Mouse (Mus musculus) lung, postnatal 36 days (tissue): ENCODE measurements around the gene Mcrip1.
"Not testable (repeated sequence)": the region's sequence is repeated elsewhere in the genome, so short reads cannot be mapped to it uniquely, and the experiment has no call there.

Experiments used
- DNase-seq: peaks from one replicate; pipeline ENCODE4 v3.0.0; 2022; ENCODE audit warnings: mixed read lengths

Gene Mcrip1

DNA sequence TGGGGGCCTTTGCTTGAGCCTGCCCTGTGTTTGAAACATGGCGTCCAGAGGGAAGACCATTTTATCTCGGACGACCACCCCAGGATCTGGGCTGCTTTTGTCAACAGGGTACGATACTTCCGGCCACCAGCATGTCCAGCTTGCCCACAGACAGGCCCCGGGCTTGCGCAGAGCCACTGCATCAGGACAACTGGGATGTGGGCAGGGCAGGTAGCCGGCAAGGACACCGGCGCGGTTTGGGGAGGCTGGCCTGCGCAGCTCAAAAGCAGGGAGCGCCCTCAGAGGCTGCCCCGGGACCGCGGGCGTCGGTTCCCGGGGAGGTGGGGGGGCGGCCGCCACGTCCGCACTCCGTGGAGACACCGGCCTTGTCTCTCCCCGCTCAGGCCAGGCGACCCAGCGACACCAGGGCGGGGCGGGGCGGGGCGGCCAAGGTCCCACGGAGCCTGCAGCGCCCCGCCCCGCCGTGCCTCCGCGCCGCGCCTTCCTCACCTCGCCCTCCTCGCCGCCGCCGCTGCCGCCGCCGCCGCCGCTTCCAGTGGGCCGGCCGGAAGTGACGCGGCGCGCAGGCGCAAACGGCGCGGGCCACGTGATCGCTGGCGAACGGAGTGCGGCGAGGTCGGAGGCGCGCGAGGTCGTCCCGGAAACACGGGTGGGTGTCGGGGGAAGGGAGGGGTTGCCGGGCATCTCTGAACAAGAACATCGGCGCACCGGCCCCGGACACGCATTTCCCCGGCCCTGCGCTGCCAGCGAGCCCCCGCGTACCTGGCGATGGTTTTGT is at the start of gene Mcrip1:
Gene Mcrip1, minus strand, starts transcription at position 560 of the 778 bp plus-strand sequence.
- DNase-seq: peak; percentile 95

DNA sequence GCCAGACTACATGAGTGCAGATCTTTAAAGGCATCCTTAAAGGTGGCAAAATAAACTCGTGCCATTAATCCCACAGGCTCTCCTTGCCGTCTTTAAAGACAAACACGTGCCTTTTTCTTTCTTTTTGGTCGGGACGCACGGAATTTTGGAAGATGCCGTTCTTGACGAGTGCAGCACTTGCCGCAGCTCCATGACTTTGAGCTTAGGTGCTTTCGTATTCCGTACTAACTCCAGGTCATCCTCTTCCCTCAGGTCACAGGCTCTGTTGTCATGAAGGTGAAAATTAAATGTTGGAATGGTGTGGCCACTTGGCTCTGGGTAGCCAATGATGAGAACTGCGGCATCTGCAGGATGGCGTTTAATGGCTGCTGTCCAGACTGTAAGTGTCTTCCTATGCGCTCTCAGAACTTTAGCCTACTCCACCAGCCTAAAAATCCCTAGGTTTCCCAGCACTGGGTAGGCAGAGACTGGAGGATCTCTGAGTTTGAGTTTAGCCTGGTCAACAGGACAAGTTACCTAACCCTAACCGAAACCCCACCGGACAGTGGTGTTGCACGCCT is 49.5 kb upstream of the Mcrip1 start:
- DNase-seq: no peak

- peak; percentile 95 for DNase-seq
These were observed 48.9 kb upstream of the Mcrip1 start, which contains the start of the genes Alyref and Anapc11 for GRCm38 (mm10) chr11:120598283-120598989. TSS of gene Alyref (minus strand) at chr11:120598365. TSS of gene Anapc11 (plus strand) at chr11:120598421.

DNA sequence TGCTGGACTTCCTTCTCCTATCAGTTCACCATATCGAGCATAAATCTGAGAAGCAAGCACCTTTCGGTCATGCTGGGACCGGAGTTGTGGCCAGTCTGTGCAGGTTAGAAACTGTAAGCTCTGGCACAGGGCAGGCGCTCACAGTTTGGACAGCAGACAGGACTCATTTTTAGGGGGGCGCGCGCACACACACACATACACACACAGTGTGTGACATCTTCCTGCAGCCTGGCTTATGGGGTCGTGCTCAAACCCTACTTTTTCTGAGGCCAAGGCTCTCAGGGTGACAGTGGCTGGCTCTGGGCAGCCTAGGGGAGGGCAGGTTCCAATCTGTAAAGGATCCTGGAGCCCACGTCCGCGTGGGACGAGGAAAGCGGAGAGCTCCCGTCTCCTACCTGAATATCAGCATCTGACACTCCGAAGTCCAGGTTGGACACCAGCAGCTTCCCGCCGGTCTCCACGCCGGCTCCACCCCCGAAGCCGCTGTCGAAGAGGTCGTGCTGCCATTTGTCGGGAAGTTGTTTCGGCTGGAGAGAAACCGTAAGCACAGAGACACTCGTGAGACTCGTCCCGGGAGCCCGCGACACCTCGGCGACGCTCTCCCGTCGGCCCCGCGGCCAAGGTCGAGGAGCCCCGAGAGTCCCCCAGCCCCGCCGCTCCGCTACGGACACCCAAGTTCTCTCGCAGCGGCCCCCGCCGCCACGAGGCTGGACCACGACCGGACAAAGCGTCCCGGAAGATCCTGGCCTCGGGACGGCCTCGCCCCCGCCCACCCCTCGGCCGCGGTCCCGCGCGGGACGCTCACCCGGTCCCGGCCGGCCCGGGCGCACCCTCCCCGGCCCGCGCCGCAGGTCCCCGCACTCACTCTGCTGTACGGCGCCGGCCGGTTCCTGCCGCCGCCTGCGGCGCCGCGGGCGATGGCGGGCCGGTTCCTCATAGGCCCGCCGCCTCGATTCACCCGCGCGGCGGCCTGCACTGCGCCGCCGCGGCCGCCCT is 48.0 kb upstream of the Mcrip1 start:
- no peak for DNase-seq

DNA sequence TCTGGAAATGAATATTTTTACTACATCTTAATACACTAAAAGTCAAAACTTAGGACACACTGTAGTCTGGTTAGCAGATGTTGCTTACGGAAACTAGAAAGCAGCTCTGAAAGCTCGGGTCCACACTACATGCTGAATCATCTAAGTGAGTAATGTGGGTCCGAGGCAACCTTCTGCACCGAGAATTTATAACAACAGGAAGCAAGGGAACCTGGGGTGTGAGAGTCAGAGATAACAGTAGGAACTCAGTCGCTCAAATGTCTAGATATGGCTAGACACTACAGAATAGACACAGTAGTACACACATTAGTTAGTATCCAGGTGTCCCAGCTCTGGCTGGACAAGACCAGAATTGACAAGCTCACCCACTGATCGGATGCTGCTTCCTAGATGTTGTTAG is 39.0 kb upstream of the Mcrip1 start:
- no peak for DNase-seq

DNA sequence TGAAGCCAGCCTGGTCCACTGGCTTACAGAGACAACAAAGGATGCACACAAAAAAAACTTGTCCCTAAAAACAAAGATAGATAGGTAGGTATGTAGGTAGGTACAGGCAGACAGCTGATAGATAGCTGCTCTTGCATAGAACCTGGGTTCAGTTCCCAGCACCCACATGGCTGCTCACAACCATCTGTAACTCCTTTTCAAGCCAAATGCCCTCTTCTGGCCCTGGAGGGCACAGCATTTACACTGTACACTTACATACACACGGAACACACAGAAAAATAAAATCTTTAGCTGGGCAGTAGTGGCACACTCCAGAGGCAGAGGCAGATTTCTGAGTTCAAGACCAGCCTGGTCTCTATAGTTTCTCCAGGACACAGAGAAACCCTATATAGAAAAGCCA is 34.4 kb upstream of the Mcrip1 start:
- no peak for DNase-seq

GRCm38 (mm10) chr11:120582982-120583293 is 33.4 kb upstream of the Mcrip1 start:
- not testable (repeated sequence) for DNase-seq

DNA sequence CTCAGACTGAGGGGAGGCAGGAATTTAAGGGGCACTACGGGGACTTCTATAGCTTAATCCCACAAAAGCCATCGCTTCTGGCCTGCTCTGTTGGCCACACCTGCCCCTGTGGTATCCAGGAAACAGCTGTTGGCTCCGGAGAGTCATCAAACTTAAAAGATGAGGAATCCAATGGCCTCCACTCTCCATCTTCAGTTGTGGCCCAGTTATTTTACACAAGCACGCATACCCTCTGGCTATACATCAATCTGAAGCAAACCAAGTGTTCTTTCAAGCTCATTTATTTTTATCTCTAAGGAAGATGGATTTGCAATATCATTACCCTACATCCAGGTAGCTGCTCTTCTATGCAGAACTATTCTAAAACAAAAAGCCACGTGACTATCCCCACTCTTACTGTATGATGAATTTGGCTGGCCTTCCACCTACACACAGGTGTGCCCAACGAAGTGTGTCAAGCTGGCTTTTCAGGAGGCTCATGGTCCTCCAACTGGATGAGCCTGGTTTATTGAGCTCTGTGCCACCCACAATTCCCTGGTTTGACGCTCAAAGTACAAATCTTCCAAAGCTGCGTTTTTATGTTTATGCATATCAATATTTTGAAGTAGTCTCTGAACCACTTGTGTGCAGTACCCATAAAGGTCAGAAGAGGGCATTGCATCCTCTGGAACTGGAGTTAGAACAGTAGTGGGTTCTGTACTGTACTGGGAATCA is 32.9 kb upstream of the Mcrip1 start:
- DNase-seq: peak; percentile 84

GRCm38 (mm10) chr11:120581490-120582267 is 32.2 kb upstream of the Mcrip1 start, which contains the start of gene Arhgdia:
TSS of gene Arhgdia (minus strand) at chr11:120581624.
- DNase-seq: peak; percentile 89

DNA sequence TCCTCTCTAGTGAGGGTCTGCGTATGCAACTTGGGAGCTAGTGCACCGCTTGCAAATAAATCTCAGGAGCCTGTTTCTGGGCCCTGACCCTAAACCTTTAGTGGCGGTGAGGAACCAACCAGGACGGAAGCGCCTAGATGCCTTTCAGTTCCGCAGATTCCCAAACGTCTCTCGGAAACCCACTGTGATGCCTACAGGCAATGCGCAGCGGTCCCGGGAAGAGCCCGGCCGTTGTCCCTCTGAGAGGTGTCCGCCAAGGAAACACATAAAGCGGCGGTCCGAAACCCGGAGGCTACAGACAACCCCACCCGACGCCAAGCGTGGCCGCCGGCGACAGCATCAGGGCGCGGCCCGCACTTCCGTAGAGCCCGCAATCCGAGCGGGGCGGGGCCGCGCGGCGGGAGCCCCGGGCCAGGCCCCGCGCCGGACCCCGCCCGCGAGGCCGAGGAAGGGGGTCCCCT is 31.4 kb upstream of the Mcrip1 start:
- peak; percentile 58 for DNase-seq

GRCm38 (mm10) chr11:120580190-120580589 is 30.7 kb upstream of the Mcrip1 start:
- peak; percentile 67 for DNase-seq

DNA sequence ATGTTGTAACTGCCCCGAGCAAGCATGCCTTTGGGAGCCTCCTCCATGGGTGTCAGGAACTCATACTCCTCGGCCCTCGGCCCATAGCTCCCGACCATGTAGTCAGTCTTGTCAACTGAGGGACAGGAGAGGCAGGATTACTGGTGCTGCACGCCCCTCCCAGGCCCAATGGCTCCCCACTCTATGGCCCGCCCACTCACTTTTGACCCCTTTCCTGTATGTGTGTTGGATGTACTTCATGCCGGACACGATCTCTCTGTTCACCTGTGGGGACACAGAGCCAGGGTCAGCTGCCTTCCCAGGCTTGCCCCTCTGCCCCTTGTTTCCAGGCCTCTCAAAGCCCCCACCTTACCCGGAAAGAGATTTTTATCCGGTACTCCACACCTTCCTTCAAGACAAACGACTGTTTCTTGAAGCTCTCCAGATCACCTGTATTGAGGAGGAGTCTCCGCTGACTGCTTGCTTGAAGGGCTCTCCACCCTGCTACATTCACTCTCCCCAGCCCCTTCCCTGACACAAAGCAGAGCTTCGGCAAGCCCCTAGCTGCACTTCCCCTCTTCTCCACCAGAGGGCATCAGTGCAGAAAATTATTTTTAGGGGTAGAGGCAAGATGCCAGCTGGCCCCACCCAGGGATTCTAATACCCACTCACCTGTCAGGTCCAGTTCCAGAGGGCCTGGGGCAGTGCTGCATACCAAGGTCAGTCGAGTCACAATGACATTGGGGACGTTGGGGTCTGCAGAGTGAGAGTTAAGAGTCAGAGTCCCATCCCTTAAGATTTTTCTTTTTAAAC is 30.0 kb upstream of the Mcrip1 start:
- DNase-seq: peak; percentile 85

DNA sequence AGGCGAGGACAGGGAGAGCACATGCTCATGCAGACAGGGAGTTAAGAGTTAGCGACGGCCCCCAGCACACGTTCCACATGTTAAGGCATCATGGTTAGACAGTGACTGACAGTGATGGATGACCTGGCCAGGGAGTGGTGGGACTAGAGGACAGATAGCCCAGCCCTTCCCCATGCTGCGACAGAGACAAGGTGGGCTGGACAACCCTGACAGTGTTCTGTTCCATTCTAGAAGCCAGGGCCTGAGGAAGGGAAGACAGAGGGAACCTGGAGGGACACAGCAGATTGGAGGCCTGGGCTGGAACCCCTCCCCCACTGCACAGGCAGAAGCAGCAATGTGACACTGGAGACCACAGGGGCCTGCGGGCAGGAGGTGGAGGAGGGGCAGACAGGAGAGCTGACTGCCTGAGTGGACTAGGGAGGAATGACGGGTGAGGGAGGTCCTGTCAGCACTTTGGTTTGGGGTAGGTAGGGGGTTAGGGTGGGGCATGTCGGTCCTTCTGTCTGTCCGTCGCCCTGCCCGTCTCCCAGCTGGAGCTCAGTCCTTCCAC is 29.2 kb upstream of the Mcrip1 start:
- no peak for DNase-seq

DNA sequence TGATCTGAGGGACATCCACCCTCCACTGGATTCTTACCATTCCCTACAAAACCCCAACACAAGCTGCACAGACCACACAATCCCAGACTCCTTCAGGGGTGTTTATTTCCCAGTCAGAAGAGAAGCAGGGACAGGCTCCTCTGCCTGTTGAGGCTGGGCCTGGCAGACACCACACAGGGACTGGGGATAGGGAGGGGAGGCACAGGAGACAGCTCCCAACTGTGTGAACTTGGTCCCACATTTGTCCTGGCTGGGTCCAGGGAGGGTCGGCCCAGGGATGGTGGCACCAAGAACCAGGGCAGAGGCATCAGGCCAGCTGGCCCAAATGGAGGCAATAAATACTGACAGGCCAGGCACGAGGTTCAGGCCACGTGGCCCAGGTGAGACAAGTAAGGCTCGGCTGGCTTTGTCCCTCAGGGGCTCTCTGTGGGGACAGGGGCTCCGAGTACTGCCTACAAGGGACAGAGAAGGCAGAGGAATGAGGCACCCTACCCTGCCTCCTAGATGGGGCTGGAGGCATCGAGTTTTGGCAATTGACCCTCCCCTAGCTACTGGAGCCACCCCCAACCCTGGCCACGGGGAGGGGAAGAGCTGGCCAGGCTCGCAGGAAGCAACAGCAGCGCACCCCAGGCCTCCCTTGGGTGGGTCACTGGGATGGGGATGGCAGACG is 28.6 kb upstream of the Mcrip1 start:
- no peak for DNase-seq

- DNase-seq: no peak
These were observed 27.9 kb upstream of the Mcrip1 start for GRCm38 (mm10) chr11:120577211-120578023.

GRCm38 (mm10) chr11:120576365-120576981 is 26.9 kb upstream of the Mcrip1 start:
- no peak for DNase-seq

- no peak for DNase-seq
These were observed 26.4 kb upstream of the Mcrip1 start for GRCm38 (mm10) chr11:120575940-120576339.

DNA sequence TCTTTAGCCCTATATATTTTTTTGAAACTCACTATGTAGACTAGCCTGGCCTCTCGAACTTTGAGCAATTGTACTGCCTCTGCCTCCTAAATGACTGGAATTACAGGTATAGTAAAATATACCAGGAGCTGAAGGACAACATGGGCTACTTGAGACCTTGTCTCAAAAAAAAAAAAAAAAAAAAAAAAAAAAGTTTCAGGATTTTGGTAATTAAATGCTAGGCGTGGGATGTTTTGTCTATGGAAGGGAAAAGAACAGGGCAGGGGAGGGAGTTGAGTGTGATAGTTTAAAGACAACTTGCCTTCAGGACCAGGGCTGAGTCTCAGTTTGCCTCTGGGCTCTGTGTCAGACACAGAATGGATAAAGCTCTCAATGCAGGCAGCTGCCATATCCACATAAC is 25.5 kb upstream of the Mcrip1 start:
- no peak for DNase-seq
